Mouse (Mus musculus) heart, embryonic 11.5 days (tissue): ENCODE results near the gene Trnt1. TPM values are rescaled to one million over a fixed set of nuclear protein-coding genes. Genes with fewer than 3 reads are reported as not detected.

ENCODE experiments used
- ATAC-seq: fragments of 200-750 bp; cut with Nextera tagmentation; replicated peaks from 2 replicates; pipeline ENCODE4 v1.8.0; 2017; ENCODE audit warnings: moderate library complexity; ENCODE audit not compliant: insufficient number of reproducible peaks, low FRiP score, low TSS enrichment
- H3K27ac ChIP-seq: fragments of 300-500 bp; sonication (generic); 2 replicates; pipeline ENCODE4 v1.5.1; 2014; ENCODE audit warnings: mild to moderate bottlenecking, low read depth, low read length
- H3K27me3 ChIP-seq: fragments of 300-500 bp; sonication (generic); 2 replicates; pipeline ENCODE4 v1.6.1; 2014; ENCODE audit warnings: mild to moderate bottlenecking, low read length, mixed read lengths; ENCODE audit not compliant: control insufficient read depth, insufficient read depth
- H3K36me3 ChIP-seq: fragments of 300-500 bp; sonication (generic); 2 replicates; pipeline ENCODE4 v1.6.1; 2014; ENCODE audit warnings: mild to moderate bottlenecking, low read length, moderate library complexity, mixed read lengths; ENCODE audit not compliant: control insufficient read depth, insufficient read depth
- H3K4me1 ChIP-seq: fragments of 300-500 bp; sonication (generic); 2 replicates; pipeline ENCODE4 v1.6.1; 2014; ENCODE audit warnings: low read length; ENCODE audit not compliant: control insufficient read depth, insufficient read depth
- H3K4me2 ChIP-seq: fragments of 300-500 bp; sonication (generic); 2 replicates; pipeline ENCODE4 v1.6.1; 2014; ENCODE audit warnings: mild to moderate bottlenecking, moderate library complexity
- H3K4me3 ChIP-seq: fragments of 300-500 bp; sonication (generic); 2 replicates; pipeline ENCODE4 v1.5.1; 2014; ENCODE audit warnings: low read depth, low read length
- H3K9ac ChIP-seq: fragments of 300-500 bp; sonication (generic); 2 replicates; pipeline ENCODE4 v1.6.1; 2014; ENCODE audit warnings: mild to moderate bottlenecking, low read depth, low read length, moderate library complexity
- H3K9me3 ChIP-seq: fragments of 300-500 bp; sonication (generic); replicated peaks from 2 replicates; pipeline ENCODE4 v1.6.1; 2016; ENCODE audit warnings: low read length; ENCODE audit not compliant: control insufficient read depth
- WGBS: fragments of 180-500 bp; shearing (Covaris S2); extraction: QIAGEN DNeasy Blood & Tissue Kit; methylation state at CpG from one replicate; pipeline ENCODE4 v1.1.7; 2014; ENCODE audit not compliant: insufficient replicate concordance; 5-methylcytosine and 5-hydroxymethylcytosine counted together
- polyA plus RNA-seq: library from polyadenylated mRNA; unstranded; fragments of >200 nt; fragmentation: Nextera tagmentation; extraction: Ambion mirVana; gene quantifications from 2 replicates; pipeline ENCODE4 v1.2.1, GENCODE M21; 2014

Trnt1 gene
- polyA plus RNA-seq, 1 experiment from 2014 or later, result 52.4 TPM

DNA sequence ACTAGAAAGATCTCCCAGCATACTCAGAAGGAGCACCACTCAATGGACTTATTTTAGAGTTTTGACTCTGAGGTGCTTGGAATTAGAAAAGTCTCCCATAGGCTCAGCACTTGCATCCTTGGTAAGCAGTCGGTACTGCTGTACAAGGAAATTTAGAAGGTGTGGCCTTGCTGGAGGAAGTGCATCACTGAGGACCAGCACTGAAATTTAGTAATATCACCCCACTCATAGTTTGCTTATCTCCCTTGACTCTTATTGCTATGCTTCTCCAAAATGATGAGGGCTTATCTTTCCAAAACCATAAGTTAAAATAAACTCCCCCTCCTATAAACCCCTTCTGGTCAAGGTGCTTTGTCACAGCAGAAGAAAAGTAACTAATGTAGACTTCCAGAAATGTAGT, 7.4 kb upstream of the Trnt1 start:
- WGBS, result 91% methylated on average over 1 of the region's 1 CpGs
- Histone ChIP-seq H3K36me3 (no peaks in the 10 kb centered on the region), H3K4me1 (no peaks in the 10 kb centered on the region), H3K4me2 (no peak overlapping the region), H3K9me3 (no peaks in the 10 kb centered on the region), H3K27ac (no peak overlapping the region), H3K4me3 (no peak overlapping the region), H3K27me3 (no peaks in the 10 kb centered on the region), H3K9ac (no peak overlapping the region)
- no peak for ATAC-seq

DNA sequence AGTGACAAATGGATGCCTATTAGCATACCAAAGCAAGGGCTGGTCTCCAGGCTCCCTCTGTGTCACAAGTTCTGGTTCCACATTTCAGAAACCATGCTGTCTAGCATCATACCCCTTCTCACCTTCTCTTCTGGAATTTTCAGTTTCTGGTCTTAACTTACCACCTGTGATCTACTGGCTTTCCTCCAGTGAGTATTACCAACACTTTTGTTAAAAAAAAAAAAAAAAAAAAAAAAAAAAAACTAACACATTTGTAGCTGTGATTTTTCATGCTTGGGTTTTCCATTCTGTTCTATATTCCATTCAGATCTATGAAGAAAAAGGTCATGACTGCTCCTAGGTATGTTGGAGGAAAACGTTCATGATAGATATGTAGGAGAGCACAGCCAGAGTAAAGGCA, 3.0 kb upstream of the Trnt1 start:
- no peak overlapping the region for H3K4me2 ChIP-seq
- H3K9ac ChIP-seq, result no peak overlapping the region
- 59% methylated on average over 1 of the region's 1 CpGs for WGBS
- no peaks in the 10 kb centered on the region for H3K27me3 ChIP-seq
- H3K36me3 ChIP-seq, result no peaks in the 10 kb centered on the region
- no peak overlapping the region for H3K4me3 ChIP-seq
- no peak overlapping the region for H3K27ac ChIP-seq
- no peak for ATAC-seq
- H3K4me1 ChIP-seq, result peaks cover 9% of the 10 kb centered on the region
- no peaks in the 10 kb centered on the region for H3K9me3 ChIP-seq

DNA sequence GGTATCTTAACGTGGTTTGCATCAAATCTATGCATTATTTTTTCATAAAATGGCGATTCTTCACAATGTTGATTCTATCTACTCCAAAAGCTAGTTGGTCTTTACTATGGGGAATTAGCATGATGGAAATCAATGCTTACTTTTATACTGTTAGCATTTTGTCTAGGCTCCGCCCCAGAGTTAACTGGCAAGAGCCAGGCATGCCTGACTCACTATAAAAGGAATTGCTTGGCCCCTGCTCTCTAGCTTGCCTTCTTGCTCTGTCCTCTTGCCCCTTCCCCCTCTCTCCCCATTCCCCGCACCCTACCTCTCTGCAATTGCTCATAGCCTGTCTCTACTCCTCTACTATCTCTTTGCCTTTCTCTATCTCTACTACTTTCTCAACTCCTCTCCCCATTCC, 2.1 kb upstream of the Trnt1 start:
- H3K9me3 ChIP-seq, result no peaks in the 10 kb centered on the region
- no peak overlapping the region for H3K4me2 ChIP-seq
- H3K27me3 ChIP-seq, result no peaks in the 10 kb centered on the region
- peaks cover 4% of the 10 kb centered on the region; the same call in 1 of the 2 replicates for H3K36me3 ChIP-seq
- no peak for ATAC-seq
- H3K27ac ChIP-seq, result no peak overlapping the region
- H3K4me1 ChIP-seq, result peaks cover 9% of the 10 kb centered on the region
- WGBS, result 72% methylated on average over 4 of the region's 4 CpGs
- H3K4me3 ChIP-seq, result no peak overlapping the region
- H3K9ac ChIP-seq, result no peak overlapping the region

DNA sequence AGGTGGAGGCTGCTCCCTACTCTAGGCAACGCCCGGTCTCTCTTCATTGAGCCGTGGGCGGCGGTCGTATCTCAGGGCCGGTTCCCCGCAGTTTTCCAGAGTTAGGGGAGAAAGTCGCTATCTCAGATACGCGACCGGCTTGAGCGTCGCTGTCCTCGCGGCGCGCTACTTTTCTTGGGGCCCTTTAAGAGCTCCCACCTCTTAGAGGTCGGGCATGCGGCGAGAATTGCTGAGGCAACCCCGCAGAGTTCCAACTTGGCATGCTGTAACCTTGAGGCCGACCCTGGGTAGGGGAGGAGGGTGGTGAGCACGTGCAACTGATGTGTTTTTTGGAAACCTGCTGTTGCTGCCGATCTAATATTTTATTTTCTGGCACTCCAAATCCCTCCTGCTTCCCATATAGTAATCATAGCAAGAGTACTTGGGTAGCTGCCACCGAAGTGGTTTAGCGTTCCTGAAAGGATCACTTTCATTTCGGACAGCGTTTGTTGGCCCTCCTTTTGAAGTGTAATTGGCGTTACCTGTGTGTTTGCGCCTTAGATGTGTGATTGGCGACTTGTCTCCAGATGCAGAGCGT, 458 bp downstream of the Trnt1 start:
- Histone ChIP-seq H3K27me3 (no peaks in the 10 kb centered on the region), H3K4me3 (peak overlapping the region; percentile 71), H3K27ac (peak overlapping the region; percentile 36), H3K36me3 (peaks cover 4% of the 10 kb centered on the region; the same call in 1 of the 2 replicates), H3K9me3 (no peaks in the 10 kb centered on the region), H3K9ac (peak overlapping the region; percentile 71), H3K4me1 (peaks cover 9% of the 10 kb centered on the region), H3K4me2 (peak overlapping the region; percentile 94)
- ATAC-seq, result peak; percentile 68; the same call in 1 of the 2 replicates
- WGBS, result 2% methylated on average over 33 of the region's 33 CpGs

DNA sequence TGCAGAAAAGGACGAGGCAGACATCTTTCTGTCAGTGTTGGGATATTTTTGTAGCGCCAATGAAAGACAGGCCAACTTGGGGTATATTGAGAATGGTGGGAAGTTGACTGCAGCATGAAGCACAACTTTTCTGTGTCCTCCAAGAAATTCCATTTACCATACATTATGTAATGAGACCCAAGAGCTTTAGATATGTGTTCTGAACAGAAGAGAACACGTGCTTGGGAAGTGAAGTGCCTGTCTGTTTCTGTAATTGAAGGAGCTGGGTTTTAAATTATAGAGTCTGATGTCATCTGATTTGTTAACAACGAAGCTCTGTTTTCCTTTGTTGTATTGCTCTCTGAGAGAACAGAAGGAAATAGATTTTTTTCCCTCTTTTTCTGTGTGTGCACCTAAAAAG, 1.1 kb downstream of the Trnt1 start:
- 50% methylated on average over 4 of the region's 4 CpGs for WGBS
- Histone ChIP-seq H3K9ac (peak overlapping the region; percentile 71), H3K36me3 (peaks cover 4% of the 10 kb centered on the region; the same call in 1 of the 2 replicates), H3K4me3 (peak overlapping the region; percentile 71), H3K27ac (no peak overlapping the region), H3K4me2 (peak overlapping the region; percentile 94), H3K9me3 (no peaks in the 10 kb centered on the region), H3K4me1 (peaks cover 9% of the 10 kb centered on the region), H3K27me3 (no peaks in the 10 kb centered on the region)
- no peak for ATAC-seq

DNA sequence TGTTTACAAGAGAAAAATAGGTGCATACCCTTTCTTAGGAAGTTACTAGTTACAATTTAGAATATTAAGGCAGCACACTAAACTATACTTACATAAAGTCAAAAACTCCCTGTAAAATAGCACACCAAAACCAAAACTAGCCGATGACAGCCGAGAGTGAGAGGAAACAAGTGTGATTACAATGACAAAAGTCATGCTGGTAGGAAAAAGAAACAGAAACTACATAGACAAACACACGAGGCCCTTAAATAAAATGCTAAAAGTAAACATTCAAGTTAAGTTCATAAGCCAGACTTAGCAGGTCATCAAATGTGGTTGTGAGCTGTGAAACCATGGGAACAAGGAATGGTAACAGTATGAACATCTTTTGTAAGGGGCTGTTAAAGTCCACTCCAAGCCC, 18.2 kb downstream of the Trnt1 start:
- Histone ChIP-seq H3K9ac (no peak overlapping the region), H3K4me2 (no peak overlapping the region), H3K27me3 (no peaks in the 10 kb centered on the region), H3K4me1 (no peaks in the 10 kb centered on the region), H3K4me3 (no peak overlapping the region), H3K9me3 (no peaks in the 10 kb centered on the region), H3K36me3 (no peaks in the 10 kb centered on the region), H3K27ac (no peak overlapping the region)
- WGBS, result 81% methylated on average over 3 of the region's 3 CpGs
- no peak for ATAC-seq

DNA sequence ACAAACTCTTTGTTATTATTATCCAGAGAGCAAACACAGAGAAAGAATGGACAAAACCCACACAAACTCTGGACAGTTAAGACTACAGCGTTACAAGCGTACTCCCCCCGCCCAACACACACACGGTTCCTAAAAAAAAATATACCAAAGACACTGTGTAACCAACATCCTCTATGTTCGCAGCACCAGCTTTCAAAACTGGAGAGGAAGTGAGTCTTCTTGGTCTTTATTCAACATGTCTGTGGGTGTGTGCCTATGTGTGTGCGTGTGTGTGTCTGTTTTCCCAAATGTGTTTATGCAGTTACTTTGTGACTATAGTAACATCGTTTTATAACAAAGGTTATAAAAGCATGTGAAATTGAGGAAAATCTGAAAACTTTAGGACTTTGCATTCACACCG, 22.5 kb downstream of the Trnt1 start:
- H3K27ac ChIP-seq, result no peak overlapping the region
- 90% methylated on average over 8 of the region's 8 CpGs for WGBS
- no peak overlapping the region for H3K4me3 ChIP-seq
- H3K9me3 ChIP-seq, result no peaks in the 10 kb centered on the region
- no peaks in the 10 kb centered on the region for H3K27me3 ChIP-seq
- no peak overlapping the region for H3K4me2 ChIP-seq
- H3K36me3 ChIP-seq, result no peaks in the 10 kb centered on the region
- H3K4me1 ChIP-seq, result no peaks in the 10 kb centered on the region
- no peak for ATAC-seq
- no peak overlapping the region for H3K9ac ChIP-seq

DNA sequence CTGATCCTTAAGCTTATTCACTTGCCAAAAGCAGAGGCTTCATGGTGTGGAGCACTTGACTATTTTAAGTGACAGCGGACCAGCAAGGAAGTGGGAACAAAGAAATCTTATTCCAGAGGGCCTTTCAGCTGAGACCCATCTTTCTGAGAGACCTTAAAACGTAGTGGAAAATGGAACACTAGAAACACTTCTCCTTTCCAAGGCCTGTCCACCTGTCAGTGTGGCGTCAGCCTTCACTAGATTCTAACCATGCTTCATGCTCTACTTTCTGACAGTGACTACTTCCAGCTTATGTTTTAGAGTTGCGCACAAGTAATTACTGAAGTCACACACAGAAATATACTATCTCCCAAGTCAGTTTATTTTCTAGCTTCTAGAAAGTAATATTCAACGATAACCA, 23.6 kb downstream of the Trnt1 start:
- H3K4me2 ChIP-seq, result no peak overlapping the region
- no peak for ATAC-seq
- 86% methylated on average over 5 of the region's 5 CpGs for WGBS

DNA sequence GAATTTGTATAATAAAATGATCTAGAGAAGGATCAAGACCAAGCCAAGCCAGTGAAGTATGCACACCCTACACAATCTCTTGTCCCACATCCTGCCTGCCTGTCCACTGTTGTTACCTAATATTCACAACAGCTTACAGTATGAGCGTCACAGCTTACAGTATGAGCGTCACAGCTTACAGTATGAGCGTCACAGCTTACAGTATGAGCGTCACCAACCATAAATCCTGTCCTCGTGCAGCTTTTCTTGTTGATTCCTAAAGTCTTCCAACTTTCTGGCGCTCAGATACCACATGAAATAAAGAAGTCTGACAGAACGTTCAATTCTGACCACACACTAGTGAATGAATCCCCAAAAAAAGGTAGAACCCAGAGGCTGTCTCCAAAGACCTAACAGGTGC, 24.2 kb downstream of the Trnt1 start:
- H3K27me3 ChIP-seq, result no peaks in the 10 kb centered on the region
- H3K4me3 ChIP-seq, result no peak overlapping the region
- H3K9me3 ChIP-seq, result no peaks in the 10 kb centered on the region
- H3K9ac ChIP-seq, result no peak overlapping the region
- WGBS, result 89% methylated on average over 7 of the region's 7 CpGs
- no peaks in the 10 kb centered on the region for H3K4me1 ChIP-seq
- ATAC-seq, result no peak
- H3K36me3 ChIP-seq, result no peaks in the 10 kb centered on the region
- no peak overlapping the region for H3K27ac ChIP-seq
- no peak overlapping the region for H3K4me2 ChIP-seq

More for the DNA sequence above, 23.6 kb downstream of the Trnt1 start:
- no peaks in the 10 kb centered on the region for H3K9me3 ChIP-seq
- H3K4me1 ChIP-seq, result no peaks in the 10 kb centered on the region
- no peak overlapping the region for H3K27ac ChIP-seq
- H3K9ac ChIP-seq, result no peak overlapping the region
- H3K4me3 ChIP-seq, result no peak overlapping the region
- H3K36me3 ChIP-seq, result no peaks in the 10 kb centered on the region
- H3K27me3 ChIP-seq, result no peaks in the 10 kb centered on the region
